Mouse (Mus musculus) embryonic fibroblast, embryonic 13.5 days (primary cell): ENCODE measurements at regions not wholly inside any gene's neighbourhood (a gene's known extent, or its start where the extent isn't known, plus 50 kb on each side); places are given as distances from the start of the nearest gene placed in this dataset.
"Not testable (repeated sequence)": the region's sequence is repeated elsewhere in the genome, so short reads cannot be mapped to it uniquely, and the experiment has no call there.

ENCODE experiments used
- H3K27ac ChIP-seq: 2 replicates; pipeline ENCODE4 v1.5.1; 2012; ENCODE audit warnings: low read length, control low read depth, inconsistent platforms; ENCODE audit not compliant: insufficient read depth
- H3K4me1 ChIP-seq: 2 replicates; pipeline ENCODE4 v1.6.1; 2011; ENCODE audit warnings: low read length; ENCODE audit not compliant: control insufficient read depth, insufficient read depth
- H3K4me3 ChIP-seq: 2 replicates; pipeline ENCODE4 v1.5.1; 2011; ENCODE audit warnings: mild to moderate bottlenecking, control low read depth, low read length; ENCODE audit not compliant: insufficient read depth
- CTCF ChIP-seq: IDR thresholded peaks from 2 replicates; pipeline ENCODE4 v1.5.1; 2011; ENCODE audit warnings: mild to moderate bottlenecking, control low read depth, low read length, moderate library complexity, borderline replicate concordance; ENCODE audit not compliant: insufficient read depth
- POLR2A ChIP-seq: IDR thresholded peaks from 2 replicates; pipeline ENCODE4 v1.6.1; 2011; ENCODE audit warnings: low read depth, mild to moderate bottlenecking, control low read depth, low read length, moderate library complexity

DNA sequence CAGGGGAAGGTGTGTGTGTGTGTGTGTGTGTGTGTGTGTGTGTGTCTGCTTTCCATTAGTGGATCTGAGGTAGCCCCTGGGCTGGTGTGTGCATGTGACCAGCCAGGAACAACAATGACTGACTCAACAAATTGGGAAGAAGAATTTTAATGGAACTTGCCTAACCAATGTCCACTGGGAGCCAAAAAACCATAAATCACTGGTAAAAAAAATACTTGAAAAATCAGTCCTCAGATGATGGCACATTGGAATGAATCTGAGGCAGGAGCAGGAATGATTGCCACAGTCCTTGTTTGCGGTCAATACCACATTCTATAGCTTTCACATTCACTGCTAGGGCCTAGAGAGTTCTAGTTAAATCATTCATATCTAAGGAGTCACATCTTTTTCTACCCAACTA is 487.8 kb downstream of the Ets1 start:
- H3K4me3 ChIP-seq, result no peak overlapping the region
- TF ChIP-seq CTCF, result no peak
- TF ChIP-seq POLR2A, result no peak
- H3K27ac ChIP-seq, result no peak overlapping the region
- no peaks in the 10 kb centered on the region for H3K4me1 ChIP-seq

DNA sequence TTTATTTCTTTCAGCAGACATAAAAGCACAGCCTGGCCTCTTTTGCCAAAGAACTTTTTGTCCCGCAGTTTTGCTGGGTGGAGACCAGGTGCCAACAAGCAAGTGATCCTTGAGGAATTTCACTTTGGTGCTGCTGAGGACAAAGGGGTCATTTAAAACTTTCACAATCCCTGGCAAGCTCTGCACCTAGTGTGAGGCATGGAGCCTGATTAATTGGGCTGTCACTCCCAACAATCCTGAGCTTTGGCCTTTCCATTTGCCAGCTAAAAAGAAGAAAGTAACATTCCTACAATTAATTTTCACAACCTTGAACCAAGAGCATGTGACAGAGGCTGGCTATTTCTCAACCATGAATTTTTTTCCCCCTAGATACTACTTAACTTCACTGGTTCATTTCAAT is 516.2 kb downstream of the Ets1 start:
- Histone ChIP-seq H3K4me3 (no peak overlapping the region), H3K27ac (no peak overlapping the region), H3K4me1 (no peaks in the 10 kb centered on the region)
- TF ChIP-seq CTCF, result no peak
- TF ChIP-seq POLR2A, result no peak

DNA sequence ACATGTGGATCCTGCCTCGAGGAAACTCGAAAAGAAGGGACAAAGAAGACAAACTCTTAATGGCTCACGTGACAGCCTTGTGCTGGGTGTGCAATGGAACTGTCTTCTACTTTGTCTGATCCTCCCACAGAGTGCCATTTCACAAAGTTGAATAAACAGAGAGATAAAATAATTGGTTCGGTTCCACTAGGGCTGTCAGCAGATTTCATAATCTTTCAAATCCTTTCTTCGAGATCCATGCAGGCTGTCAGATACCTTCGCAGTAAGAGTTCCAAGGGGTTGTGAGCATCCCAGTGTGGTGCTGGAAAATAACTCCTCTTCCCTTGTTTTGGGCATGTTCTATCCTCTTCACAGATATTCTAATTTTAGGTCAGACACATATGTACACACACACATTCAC is 532.1 kb downstream of the Ets1 start:
- TF ChIP-seq CTCF (no peak), POLR2A (no peak)
- H3K4me3 ChIP-seq, result no peak overlapping the region

DNA sequence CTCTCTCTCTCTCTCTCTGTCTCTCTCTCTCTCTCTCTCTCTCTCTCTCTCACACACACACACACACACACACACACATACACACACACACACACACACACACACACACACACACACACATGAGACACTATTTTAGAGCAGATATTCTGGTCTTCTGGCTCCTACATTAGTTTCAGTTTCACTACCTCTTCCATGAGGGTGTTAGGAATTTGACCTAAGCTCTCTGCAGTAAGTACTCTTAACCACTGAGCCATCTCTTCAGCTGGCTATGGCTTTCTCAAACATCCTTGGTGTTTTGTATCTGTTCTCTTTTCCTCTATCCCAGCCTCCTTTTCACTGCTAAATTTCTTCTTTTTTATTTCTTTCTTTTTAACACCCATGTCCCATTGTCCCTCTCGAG is 533.1 kb downstream of the Ets1 start:
- not testable (repeated sequence) for H3K4me3 ChIP-seq, H3K27ac ChIP-seq, H3K4me1 ChIP-seq

More for the DNA sequence above, 532.1 kb downstream of the Ets1 start:
- Histone ChIP-seq H3K27ac (peak overlapping the region; percentile 3; the same call in 1 of the 2 replicates), H3K4me1 (peaks cover 6% of the 10 kb centered on the region)

DNA sequence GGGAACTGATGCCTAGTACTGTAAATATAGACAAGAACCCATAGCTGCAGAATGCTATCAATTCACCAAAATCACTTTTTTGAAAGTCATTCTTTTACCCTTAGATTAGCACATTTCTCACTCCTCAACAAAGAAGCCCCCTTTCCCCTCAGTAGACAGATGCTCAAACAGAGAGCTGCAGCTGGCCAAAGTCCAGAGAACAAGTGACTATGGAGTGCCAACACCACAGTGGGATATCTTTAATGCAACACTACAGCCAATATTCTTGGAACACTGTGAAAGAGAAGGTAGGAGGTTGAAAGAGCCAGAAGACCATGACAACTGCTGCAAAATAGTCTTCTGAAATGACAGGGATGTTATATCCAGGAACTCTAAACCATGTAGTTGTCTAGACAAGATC is 544.0 kb downstream of the Ets1 start:
- no peak for TF ChIP-seq POLR2A
- no peak for TF ChIP-seq CTCF
- Histone ChIP-seq H3K4me3 (no peak overlapping the region), H3K4me1 (no peaks in the 10 kb centered on the region), H3K27ac (no peak overlapping the region)

DNA sequence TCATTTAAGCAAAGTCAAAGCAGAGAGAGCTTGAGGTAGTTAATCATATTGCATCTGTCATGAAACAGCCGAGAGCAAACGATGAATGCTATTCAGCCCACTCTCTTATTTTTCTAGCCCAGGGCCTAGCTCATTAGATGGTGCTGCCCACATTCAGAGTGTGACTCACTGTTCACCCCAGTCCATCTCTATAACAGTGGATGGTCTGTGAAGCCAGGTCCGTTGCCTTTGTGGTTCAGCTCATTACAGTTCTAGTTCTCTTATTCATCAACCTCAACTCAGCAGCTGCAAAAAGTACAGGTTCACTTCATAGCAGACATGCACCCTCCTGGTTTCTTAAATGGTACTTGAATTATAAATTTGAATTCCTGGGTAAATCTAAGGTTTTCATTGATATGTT is 551.2 kb downstream of the Ets1 start:
- no peak overlapping the region for H3K4me3 ChIP-seq
- TF ChIP-seq CTCF (no peak), POLR2A (no peak)
- peak overlapping the region; percentile 80 for H3K27ac ChIP-seq
- H3K4me1 ChIP-seq, result no peaks in the 10 kb centered on the region

DNA sequence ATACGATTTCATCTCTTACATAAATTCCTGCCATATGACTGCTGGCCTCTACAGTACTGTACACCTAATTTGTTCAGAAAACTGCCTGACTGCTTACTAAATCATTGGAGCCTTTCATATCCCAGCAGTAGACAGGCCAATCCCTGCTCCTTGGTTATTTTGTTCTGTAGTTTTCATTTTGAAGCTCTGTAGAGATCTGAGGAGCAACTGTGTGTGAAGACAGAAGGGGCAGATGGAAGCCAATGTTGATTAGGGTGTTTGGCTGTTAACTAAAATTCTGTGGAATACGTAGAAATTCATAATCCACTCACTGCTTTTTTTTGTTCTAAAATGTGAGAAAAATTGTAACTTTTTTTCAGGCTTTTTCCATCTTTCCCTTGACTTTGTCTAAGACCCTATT is 573.1 kb downstream of the Ets1 start:
- no peak overlapping the region for H3K27ac ChIP-seq
- H3K4me1 ChIP-seq, result peaks cover 5% of the 10 kb centered on the region
- H3K4me3 ChIP-seq, result no peak overlapping the region
- TF ChIP-seq CTCF (no peak), POLR2A (no peak)

DNA sequence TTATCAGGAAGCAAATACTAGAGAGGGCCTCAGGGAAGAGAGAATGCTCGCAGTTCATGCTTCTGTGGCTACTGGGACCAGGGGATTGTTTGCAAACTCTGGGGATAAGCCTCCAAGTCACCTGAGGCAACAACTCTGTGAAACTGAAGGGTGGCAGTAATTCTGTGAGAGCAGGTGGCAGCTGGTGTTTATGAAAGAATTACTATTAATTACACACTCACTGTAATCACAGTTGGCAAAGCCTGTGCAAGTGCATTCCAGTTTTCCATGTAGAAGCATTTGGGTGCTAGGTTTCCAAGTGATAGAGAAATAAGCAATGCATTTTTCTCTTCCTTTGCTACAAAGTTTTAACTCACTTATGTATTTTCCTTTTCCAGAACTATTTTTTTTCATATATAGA is 578.5 kb downstream of the Ets1 start:
- H3K27ac ChIP-seq, result no peak overlapping the region
- peaks cover 5% of the 10 kb centered on the region for H3K4me1 ChIP-seq
- TF ChIP-seq POLR2A (no peak), CTCF (no peak)
- H3K4me3 ChIP-seq, result no peak overlapping the region

DNA sequence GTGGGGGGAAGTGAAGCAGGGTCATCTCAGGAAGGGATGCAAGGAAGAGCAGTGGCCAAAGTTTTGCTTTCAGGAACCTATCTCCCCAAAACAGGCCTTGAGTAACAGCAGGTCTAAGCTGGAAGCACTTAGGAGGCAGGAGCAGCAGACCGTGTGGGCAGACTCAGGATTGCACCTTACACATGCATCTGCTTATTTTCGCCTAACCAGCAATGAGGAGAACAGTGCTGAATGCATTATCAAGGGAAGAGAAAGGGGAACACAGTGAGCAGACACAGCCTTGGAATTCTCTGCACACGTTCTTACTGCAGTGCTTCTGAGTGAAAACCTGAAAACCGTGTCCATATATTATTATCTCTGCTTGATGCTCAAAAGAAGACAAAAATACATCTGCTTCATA is 585.0 kb downstream of the Ets1 start:
- TF ChIP-seq CTCF (no peak), POLR2A (no peak)
- Histone ChIP-seq H3K4me3 (no peak overlapping the region), H3K27ac (no peak overlapping the region), H3K4me1 (peaks cover 9% of the 10 kb centered on the region; the same call in 1 of the 2 replicates)

DNA sequence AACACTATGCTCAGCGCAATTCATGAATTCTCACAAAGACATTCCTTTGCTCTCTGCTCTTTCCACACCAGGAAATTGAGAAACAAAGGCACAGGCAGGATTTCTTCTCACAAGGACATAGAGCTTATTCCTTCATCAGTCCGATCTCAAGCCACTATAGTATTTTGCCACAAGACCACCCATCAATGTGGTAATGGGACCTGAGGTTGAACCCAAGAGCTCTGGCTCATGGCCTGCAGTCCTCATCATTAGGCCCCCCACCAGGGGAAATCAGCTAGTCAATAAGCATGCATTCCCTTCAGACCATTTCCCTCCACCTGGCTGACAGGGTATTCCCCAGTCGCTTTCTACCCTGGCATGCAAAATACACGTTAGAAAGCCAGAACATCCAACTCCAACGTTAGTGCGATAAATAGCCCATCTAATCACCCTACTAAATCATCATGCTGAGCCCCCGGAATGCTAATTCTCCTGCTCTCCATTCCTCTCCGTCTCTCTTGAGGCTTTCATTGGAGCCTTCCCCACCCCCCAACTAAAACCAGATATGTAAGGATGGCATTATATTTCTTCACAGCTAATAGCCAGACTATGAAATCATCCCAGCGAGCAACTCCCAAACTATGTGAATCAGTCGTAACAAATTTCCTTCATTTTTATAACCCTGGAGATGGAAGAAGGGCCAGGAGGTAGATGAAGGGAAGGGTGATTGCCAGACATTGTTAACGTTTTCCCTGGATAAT is 586.2 kb downstream of the Ets1 start:
- H3K4me1 ChIP-seq, result peaks cover 9% of the 10 kb centered on the region; the same call in 1 of the 2 replicates
- H3K4me3 ChIP-seq, result no peak overlapping the region
- peak overlapping the region; percentile 91 for H3K27ac ChIP-seq
- no peak for TF ChIP-seq CTCF
- TF ChIP-seq POLR2A, result no peak
